Mouse (Mus musculus) mouse trophoblast stem cell (cell line): ENCODE measurements around the gene Tnk1.

ENCODE experiments used
- in situ Hi-C, 2 experiments: fragments of 300-500 bp; cut with MseI, MboI; formaldehyde crosslinking; loops; 2 replicates in 1 of 2; 3 replicates in 1 of 2; pipeline ENCODE4 v1.15.1; 2025

Tnk1 gene

GRCm38 (mm10) chr11:69838714-69839104, 19.8 kb downstream of the Tnk1 start:
- in situ Hi-C loops = no loop called here

- in situ Hi-C loops = no loop called here
Observed at GRCm38 (mm10) chr11:69837952-69838713, 20.4 kb downstream of the Tnk1 start, which contains the start of gene Tmem256. Gene Tmem256, plus strand, starts transcription at chr11:69838514.

GRCm38 (mm10) chr11:69837604-69837951, 21.0 kb downstream of the Tnk1 start, which contains the start of gene Nlgn2:
Gene Nlgn2, minus strand, starts transcription at chr11:69837784.
- in situ Hi-C loops = no loop called here

GRCm38 (mm10) chr11:69836703-69837576, 21.6 kb downstream of the Tnk1 start:
- in situ Hi-C loops = no loop called here

- in situ Hi-C loops = no loop called here
Observed at GRCm38 (mm10) chr11:69835966-69836335, 22.6 kb downstream of the Tnk1 start.

GRCm38 (mm10) chr11:69835326-69835965, 23.1 kb downstream of the Tnk1 start:
- in situ Hi-C loops = no loop called here

- in situ Hi-C loops = no loop called here
Observed at GRCm38 (mm10) chr11:69834001-69834549, 24.5 kb downstream of the Tnk1 start.

- in situ Hi-C loops = no loop called here
Observed at GRCm38 (mm10) chr11:69833554-69833953, 25.0 kb downstream of the Tnk1 start.

- in situ Hi-C loops = no loop called here
Observed at GRCm38 (mm10) chr11:69828832-69829231, 29.7 kb downstream of the Tnk1 start.

- in situ Hi-C loops = no loop called here
Observed at GRCm38 (mm10) chr11:69823456-69823855, 35.1 kb downstream of the Tnk1 start.

GRCm38 (mm10) chr11:69822080-69822479, 36.5 kb downstream of the Tnk1 start, which contains the start of gene Spem1:
Gene Spem1, minus strand, starts transcription at chr11:69822180.
- in situ Hi-C loops = no loop called here

GRCm38 (mm10) chr11:69818871-69819270, 39.7 kb downstream of the Tnk1 start:
- in situ Hi-C loops = no loop called here

GRCm38 (mm10) chr11:69818365-69818764, 40.2 kb downstream of the Tnk1 start, which contains the start of gene Spem2:
Gene Spem2, minus strand, starts transcription at chr11:69818465.
- in situ Hi-C loops = no loop called here

- in situ Hi-C loops = no loop called here
Observed at GRCm38 (mm10) chr11:69816520-69816919, 42.0 kb downstream of the Tnk1 start.

GRCm38 (mm10) chr11:69815155-69815554, 43.4 kb downstream of the Tnk1 start, which contains the start of gene Gm39566:
Gene Gm39566, minus strand, starts transcription at chr11:69815298.
- in situ Hi-C loops = no loop called here

GRCm38 (mm10) chr11:69810280-69810679, 48.2 kb downstream of the Tnk1 start:
- in situ Hi-C loops = no loop called here

- in situ Hi-C loops = loop anchor here (5.0 kb wide), 1 partner anchor 70 kb away; the partner anchor contains the start of gene Tmem95 (in 2 of the 2)
Observed at GRCm38 (mm10) chr11:69807641-69808040, 50.9 kb downstream of the Tnk1 start.

- in situ Hi-C loops = loop anchor here (5.0 kb wide), 1 partner anchor 71 kb away; the partner anchor contains the start of gene Tmem95 (in 2 of the 2)
Observed at GRCm38 (mm10) chr11:69806378-69806777, 52.2 kb downstream of the Tnk1 start.

GRCm38 (mm10) chr11:69804972-69805909, 53.3 kb downstream of the Tnk1 start, which contains the start of gene Tmem102:
Gene Tmem102, minus strand, starts transcription at chr11:69805624.
- in situ Hi-C loops = loop anchor here (5.0 kb wide), 1 partner anchor 72 kb away; the partner anchor contains the start of gene Tmem95 (in 2 of the 2)

- in situ Hi-C loops = no loop called here
Observed at GRCm38 (mm10) chr11:69804652-69804940, 53.9 kb downstream of the Tnk1 start.
